Mouse (Mus musculus): ENCODE data around the gene Nhlrc4. TPM values are rescaled to one million over a fixed set of nuclear protein-coding genes. Genes with fewer than 3 reads are reported as not detected.

Gene Nhlrc4
- polyA plus RNA-seq, 1 experiment from 2014 or later = not detected

GRCm38 (mm10) chr17:25961566-25961965, 16.8 kb upstream of the Nhlrc4 start:
- no peak overlapping the region for H3K4me2 ChIP-seq (replicated peaks; ENCODE audit: low read depth)
- ATAC-seq (ENCODE audit: low FRiP score, low TSS enrichment) = no peak
- WGBS = 96% methylated on average over 5 of the region's 5 CpGs

GRCm38 (mm10) chr17:25959630-25960467, 15.1 kb upstream of the Nhlrc4 start:
- H3K4me3 ChIP-seq (ENCODE audit: low read depth, low read length) = no peak overlapping the region
- H3K9me3 ChIP-seq (ENCODE audit: control insufficient read depth, low read length) = no peaks in the 10 kb centered on the region
- no peak overlapping the region for H3K27ac ChIP-seq (replicated peaks)
- no peak overlapping the region for H3K4me2 ChIP-seq (replicated peaks; ENCODE audit: low read depth)
- no peak for ATAC-seq (ENCODE audit: low FRiP score, low TSS enrichment)
- no peak for DNase-seq (ENCODE audit: low spot score)
- H3K27me3 ChIP-seq (ENCODE audit: control insufficient read depth, insufficient read depth, low read length) = no peaks in the 10 kb centered on the region
- H3K9ac ChIP-seq (ENCODE audit: low read length) = no peak overlapping the region
- TF ChIP-seq CTCF (IDR thresholded peaks at IDR 0.05; ENCODE audit: low read depth) (no peak), EP300 (optimal IDR thresholded peaks at IDR 0.05) (no peak)
- 82% methylated on average over 20 of the region's 23 CpGs for WGBS
- peaks cover 8% of the 10 kb centered on the region; the same call in 1 of the 2 replicates for H3K36me3 ChIP-seq (ENCODE audit: control insufficient read depth, insufficient read depth, low read length)
- no peaks in the 10 kb centered on the region for H3K4me1 ChIP-seq (replicated peaks; ENCODE audit: control insufficient read depth, insufficient read depth)

More at GRCm38 (mm10) chr17:25961566-25961965, 16.8 kb upstream of the Nhlrc4 start:
- H3K27ac ChIP-seq (replicated peaks) = no peak overlapping the region
- no peaks in the 10 kb centered on the region for H3K4me1 ChIP-seq (replicated peaks; ENCODE audit: control insufficient read depth, insufficient read depth)
- H3K9me3 ChIP-seq (ENCODE audit: control insufficient read depth, low read length) = no peaks in the 10 kb centered on the region
- H3K27me3 ChIP-seq (ENCODE audit: control insufficient read depth, insufficient read depth, low read length) = no peaks in the 10 kb centered on the region
- H3K36me3 ChIP-seq (ENCODE audit: control insufficient read depth, insufficient read depth, low read length) = peaks cover 8% of the 10 kb centered on the region; the same call in 1 of the 2 replicates
- TF ChIP-seq EP300 (optimal IDR thresholded peaks at IDR 0.05) (no peak), CTCF (IDR thresholded peaks at IDR 0.05; ENCODE audit: low read depth) (no peak)
- no peak overlapping the region for H3K9ac ChIP-seq (ENCODE audit: low read length)
- DNase-seq (ENCODE audit: low spot score) = no peak
- no peak overlapping the region for H3K4me3 ChIP-seq (ENCODE audit: low read depth, low read length)

- peaks cover 8% of the 10 kb centered on the region; the same call in 1 of the 2 replicates for H3K36me3 ChIP-seq (ENCODE audit: control insufficient read depth, insufficient read depth, low read length)
- TF ChIP-seq CTCF (IDR thresholded peaks at IDR 0.05; ENCODE audit: low read depth) (no peak), EP300 (optimal IDR thresholded peaks at IDR 0.05) (no peak)
- no peaks in the 10 kb centered on the region for H3K9me3 ChIP-seq (ENCODE audit: control insufficient read depth, low read length)
- ATAC-seq (ENCODE audit: low FRiP score, low TSS enrichment) (no peak), DNase-seq (ENCODE audit: low spot score) (no peak)
- no peak overlapping the region for H3K9ac ChIP-seq (ENCODE audit: low read length)
- no peaks in the 10 kb centered on the region for H3K4me1 ChIP-seq (replicated peaks; ENCODE audit: control insufficient read depth, insufficient read depth)
- no peak overlapping the region for H3K4me2 ChIP-seq (replicated peaks; ENCODE audit: low read depth)
- no peak overlapping the region for H3K4me3 ChIP-seq (ENCODE audit: low read depth, low read length)
- H3K27ac ChIP-seq (replicated peaks) = no peak overlapping the region
- 92% methylated on average over 11 of the region's 11 CpGs for WGBS
- H3K27me3 ChIP-seq (ENCODE audit: control insufficient read depth, insufficient read depth, low read length) = no peaks in the 10 kb centered on the region
Observed at GRCm38 (mm10) chr17:25958771-25959494, 14.2 kb upstream of the Nhlrc4 start.

GRCm38 (mm10) chr17:25957586-25958051, 12.9 kb upstream of the Nhlrc4 start:
- Histone ChIP-seq H3K4me2 (replicated peaks; ENCODE audit: low read depth) (no peak overlapping the region), H3K4me1 (replicated peaks; ENCODE audit: control insufficient read depth, insufficient read depth) (no peaks in the 10 kb centered on the region), H3K9me3 (ENCODE audit: control insufficient read depth, low read length) (no peaks in the 10 kb centered on the region), H3K27ac (replicated peaks) (no peak overlapping the region), H3K4me3 (ENCODE audit: low read depth, low read length) (no peak overlapping the region), H3K9ac (ENCODE audit: low read length) (no peak overlapping the region), H3K27me3 (ENCODE audit: control insufficient read depth, insufficient read depth, low read length) (no peaks in the 10 kb centered on the region), H3K36me3 (ENCODE audit: control insufficient read depth, insufficient read depth, low read length) (peaks cover 8% of the 10 kb centered on the region; the same call in 1 of the 2 replicates)
- no peak for ATAC-seq (ENCODE audit: low FRiP score, low TSS enrichment)
- DNase-seq (ENCODE audit: low spot score) = no peak
- no peak for TF ChIP-seq CTCF (IDR thresholded peaks at IDR 0.05; ENCODE audit: low read depth)
- no peak for TF ChIP-seq EP300 (optimal IDR thresholded peaks at IDR 0.05)
- 90% methylated on average over 14 of the region's 14 CpGs for WGBS

- H3K27ac ChIP-seq (replicated peaks) = no peak overlapping the region
- WGBS = 79% methylated on average over 7 of the region's 7 CpGs
- no peak for DNase-seq (ENCODE audit: low spot score)
- no peak for ATAC-seq (ENCODE audit: low FRiP score, low TSS enrichment)
- TF ChIP-seq EP300 (optimal IDR thresholded peaks at IDR 0.05) = no peak
- TF ChIP-seq CTCF (IDR thresholded peaks at IDR 0.05; ENCODE audit: low read depth) = no peak
- H3K9me3 ChIP-seq (ENCODE audit: control insufficient read depth, low read length) = no peaks in the 10 kb centered on the region
- peaks cover 4% of the 10 kb centered on the region; the same call in 1 of the 2 replicates for H3K36me3 ChIP-seq (ENCODE audit: control insufficient read depth, insufficient read depth, low read length)
- H3K4me3 ChIP-seq (ENCODE audit: low read depth, low read length) = no peak overlapping the region
- 0 out of 2 replicates have a peak, but pooled peaks cover 4% of the 10 kb centered on the region for H3K27me3 ChIP-seq (ENCODE audit: control insufficient read depth, insufficient read depth, low read length)
- no peak overlapping the region for H3K9ac ChIP-seq (ENCODE audit: low read length)
- no peak overlapping the region for H3K4me2 ChIP-seq (replicated peaks; ENCODE audit: low read depth)
- no peaks in the 10 kb centered on the region for H3K4me1 ChIP-seq (replicated peaks; ENCODE audit: control insufficient read depth, insufficient read depth)
Observed at GRCm38 (mm10) chr17:25956631-25957030, 11.9 kb upstream of the Nhlrc4 start.

All from stomach, postnatal 0 days (tissue).